Mouse (Mus musculus) activated CD4-positive, CD25-positive, alpha-beta regulatory T cell (primary cell): ENCODE results near the gene Hist1h2ab. TPM values are rescaled to one million over a fixed set of nuclear protein-coding genes. Genes with fewer than 3 reads are reported as not detected.

Source experiments
- polyA plus RNA-seq, 2 experiments: library from polyadenylated mRNA; unstranded; fragments of 100-300 nt; shearing (Covaris generic); gene quantifications; one replicate each; pipeline ENCODE4 v1.2.1; 2017

Hist1h2ab gene
- polyA plus RNA-seq: 1 to 10 TPM; 4.6 to 7.2 TPM

GRCm38 (mm10) chr13:23750839-23751477, at the start of gene Hist1h2ab:
Gene Hist1h2ab, plus strand, starts transcription at chr13:23751126.

DNA sequence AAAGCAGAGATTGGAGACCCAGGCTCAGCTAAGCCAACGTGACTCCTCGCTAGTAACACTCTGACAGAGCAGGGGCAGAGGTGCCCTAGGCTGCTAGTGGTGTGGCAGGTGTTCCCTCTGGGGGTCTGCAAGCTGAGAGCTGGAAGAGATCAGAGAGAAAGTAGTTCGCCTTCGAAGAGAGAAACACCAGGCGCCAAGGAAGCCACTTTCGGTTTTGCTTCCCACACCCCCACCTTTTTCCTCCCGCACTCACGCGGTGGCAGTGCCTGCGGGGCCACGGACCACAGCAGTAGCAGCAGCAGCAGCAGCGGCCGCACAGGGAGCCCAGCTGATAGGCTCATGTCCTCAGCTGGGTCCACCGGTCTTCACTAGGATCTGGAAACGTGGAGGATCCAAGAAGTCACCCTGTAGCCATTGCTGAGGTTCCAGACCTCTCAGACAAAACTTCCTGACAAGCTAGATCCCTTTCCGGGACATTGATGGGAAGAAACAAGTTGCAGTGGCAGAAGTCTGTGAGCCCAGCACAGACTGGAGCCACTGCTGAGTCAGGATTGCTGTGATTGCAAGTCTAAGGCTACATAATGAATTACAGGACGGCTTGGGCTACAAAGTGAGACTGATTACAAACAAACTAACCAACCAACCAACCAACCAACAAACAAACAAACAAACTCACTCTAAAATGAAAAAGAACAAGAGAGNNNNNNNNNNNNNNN, 40.4 kb upstream of the Hist1h2ab start, which contains the start of gene Hfe:
Gene Hfe, minus strand, starts transcription at position 481 of the 716 bp plus-strand sequence.

DNA sequence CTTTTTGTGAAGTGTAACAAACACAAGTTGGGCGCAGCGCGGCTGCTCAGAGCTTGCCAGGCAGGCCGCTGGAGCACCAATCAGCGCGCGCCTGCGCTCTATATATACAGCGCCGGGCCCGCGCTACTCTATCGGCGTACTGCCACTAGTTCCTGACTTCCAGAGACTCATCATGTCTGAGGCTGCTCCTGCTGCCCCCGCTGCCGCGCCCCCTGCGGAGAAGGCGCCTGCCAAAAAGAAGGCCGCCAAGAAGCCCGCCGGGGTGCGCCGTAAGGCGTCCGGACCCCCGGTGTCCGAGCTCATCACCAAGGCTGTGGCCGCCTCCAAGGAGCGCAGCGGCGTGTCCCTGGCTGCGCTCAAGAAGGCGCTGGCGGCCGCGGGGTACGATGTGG, 12.3 kb upstream of the Hist1h2ab start, which contains the start of gene Hist1h1c:
Gene Hist1h1c, plus strand, starts transcription at position 132 of the 392 bp plus-strand sequence.

GRCm38 (mm10) chr13:23745381-23746161, 5.4 kb upstream of the Hist1h2ab start, which contains the start of gene Hist1h3c:
Gene Hist1h3c, minus strand, starts transcription at chr13:23745602.

DNA sequence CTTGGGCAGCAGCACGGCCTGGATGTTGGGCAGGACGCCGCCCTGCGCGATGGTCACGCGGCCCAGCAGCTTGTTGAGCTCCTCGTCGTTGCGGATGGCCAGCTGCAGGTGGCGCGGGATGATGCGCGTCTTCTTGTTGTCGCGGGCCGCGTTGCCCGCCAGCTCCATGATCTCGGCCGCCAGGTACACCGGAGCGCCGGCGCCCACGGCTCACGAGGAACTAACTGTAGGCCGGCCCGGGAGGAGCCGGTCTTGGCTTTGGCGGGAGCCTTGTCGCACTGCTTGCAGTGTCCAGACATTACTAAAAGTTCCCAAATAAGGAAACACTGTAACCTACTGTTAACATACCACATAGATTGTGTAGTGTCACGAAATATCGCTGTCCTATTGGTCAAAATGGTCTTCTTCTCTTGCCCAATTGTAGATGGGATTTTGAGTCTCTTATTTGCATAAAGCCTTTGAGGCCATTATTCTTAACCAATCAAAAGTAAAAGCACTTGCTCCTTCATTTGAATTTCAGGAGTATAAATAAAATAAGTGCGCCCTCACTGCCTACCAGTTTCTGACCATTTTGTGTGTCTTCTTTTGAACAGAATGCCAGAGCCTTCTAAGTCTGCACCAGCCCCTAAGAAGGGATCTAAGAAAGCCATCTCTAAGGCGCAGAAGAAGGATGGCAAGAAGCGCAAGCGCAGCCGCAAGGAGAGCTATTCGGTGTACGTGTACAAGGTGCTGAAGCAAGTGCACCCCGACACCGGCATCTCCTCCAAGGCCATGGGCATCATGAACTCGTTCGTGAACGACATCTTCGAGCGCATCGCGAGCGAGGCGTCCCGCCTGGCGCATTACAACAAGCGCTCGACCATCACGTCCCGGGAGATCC, 4.5 kb upstream of the Hist1h2ab start, which contains the start of gene Hist1h2bb:
Gene Hist1h2bb, plus strand, starts transcription at position 534 of the 880 bp plus-strand sequence.

DNA sequence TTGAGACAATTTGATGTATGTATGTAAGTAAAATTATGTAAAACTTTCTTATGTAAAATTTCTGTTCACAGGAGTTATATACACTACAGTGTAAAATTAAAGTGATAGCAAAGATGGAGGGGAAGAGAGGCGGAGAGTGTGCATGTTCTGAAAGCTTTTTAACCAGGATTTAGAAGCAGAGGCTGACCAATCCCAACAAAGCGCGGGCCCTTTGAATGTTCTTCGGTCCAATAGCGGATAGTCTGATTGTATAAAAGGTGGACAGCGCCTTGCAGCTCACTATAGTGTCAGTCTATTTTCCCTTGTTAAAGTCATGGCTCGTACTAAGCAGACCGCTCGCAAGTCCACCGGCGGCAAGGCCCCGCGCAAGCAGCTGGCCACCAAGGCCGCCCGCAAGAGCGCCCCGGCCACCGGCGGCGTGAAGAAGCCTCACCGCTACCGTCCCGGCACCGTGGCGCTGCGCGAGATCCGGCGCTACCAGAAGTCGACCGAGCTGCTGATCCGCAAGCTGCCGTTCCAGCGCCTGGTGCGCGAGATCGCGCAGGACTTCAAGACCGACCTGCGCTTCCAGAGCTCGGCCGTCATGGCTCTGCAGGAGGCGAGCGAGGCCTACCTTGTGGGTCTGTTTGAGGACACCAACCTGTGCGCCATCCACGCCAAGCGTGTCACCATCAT, 1.3 kb downstream of the Hist1h2ab start, which contains the start of gene Hist1h3b:
Gene Hist1h3b, plus strand, starts transcription at position 201 of the 675 bp plus-strand sequence.

GRCm38 (mm10) chr13:23756790-23757189, 5.9 kb downstream of the Hist1h2ab start, which contains the start of gene Hist1h4b:
Gene Hist1h4b, plus strand, starts transcription at chr13:23757013.

DNA sequence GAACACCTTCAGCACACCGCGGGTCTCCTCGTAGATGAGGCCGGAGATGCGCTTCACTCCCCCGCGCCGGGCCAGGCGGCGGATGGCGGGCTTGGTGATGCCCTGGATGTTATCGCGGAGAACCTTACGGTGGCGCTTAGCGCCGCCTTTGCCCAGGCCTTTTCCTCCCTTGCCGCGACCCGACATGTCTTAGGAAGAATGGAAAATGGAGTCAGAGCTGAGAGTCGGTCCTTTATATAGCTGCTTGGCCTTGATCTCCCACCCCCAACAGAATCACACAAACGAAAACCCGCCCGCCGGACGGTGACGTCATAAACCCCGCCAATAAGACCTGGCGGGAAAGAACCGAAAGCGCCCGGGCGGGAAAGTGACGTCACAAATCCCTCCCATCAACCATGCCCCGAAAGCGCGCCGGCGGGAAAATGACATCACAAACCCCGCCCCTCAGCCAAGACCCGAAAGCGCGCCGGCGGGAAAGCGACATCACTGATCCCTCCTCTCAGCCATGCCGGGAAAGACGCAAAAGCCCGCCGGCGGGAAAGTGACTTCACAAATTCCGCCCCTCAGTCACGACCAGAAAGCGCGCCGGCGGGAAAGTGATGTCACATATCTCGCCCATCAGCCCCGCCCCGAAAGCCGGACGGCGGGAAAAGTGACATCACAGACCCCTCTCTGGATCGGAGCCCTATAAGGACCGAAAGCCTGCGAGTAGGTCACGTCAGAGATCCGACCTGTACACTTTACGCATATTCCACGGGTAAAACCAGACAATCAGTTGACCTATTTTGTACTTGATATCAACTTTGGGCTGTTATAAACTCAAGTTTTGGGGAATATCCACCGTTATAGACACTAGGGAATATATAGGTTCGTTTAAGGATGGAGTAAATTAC, 10.3 kb downstream of the Hist1h2ab start, which contains the start of gene Hist1h4a:
Gene Hist1h4a, minus strand, starts transcription at position 259 of the 893 bp plus-strand sequence.

DNA sequence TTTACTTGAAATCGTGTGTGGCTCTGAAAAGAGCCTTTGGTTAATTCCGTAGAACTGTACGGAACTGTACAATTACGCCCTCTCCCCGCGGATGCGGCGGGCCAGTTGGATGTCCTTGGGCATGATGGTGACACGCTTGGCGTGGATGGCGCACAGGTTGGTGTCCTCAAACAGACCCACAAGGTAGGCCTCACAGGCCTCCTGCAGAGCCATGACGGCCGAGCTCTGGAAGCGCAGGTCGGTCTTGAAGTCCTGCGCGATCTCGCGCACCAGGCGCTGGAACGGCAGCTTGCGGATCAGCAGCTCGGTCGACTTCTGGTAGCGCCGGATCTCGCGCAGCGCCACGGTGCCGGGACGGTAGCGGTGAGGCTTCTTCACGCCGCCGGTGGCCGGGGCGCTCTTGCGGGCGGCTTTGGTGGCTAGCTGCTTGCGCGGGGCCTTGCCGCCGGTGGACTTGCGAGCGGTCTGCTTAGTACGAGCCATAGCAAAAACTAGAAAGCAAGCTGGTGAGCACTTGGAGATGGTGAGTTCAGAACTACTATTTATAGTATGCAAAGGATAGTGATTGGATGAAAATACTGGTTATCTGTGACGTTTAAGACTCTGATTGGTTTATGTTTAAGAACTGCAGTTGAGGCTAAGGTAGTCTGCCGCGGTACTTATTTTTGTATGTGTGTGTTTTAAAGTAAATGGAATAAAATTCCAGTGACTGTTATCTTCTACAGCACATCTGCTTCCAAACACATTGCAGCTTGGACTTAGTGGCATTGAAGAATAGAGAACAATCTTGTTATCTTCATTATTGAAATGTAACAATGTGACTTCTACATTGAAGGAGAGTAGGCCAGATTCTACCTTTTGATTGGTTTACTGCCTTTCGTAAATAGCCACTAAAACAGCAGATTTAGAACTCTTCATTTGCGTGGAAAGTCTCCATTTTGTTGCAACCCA, 11.2 kb downstream of the Hist1h2ab start, which contains the start of gene Hist1h3a:
Gene Hist1h3a, minus strand, starts transcription at position 516 of the 951 bp plus-strand sequence.

DNA sequence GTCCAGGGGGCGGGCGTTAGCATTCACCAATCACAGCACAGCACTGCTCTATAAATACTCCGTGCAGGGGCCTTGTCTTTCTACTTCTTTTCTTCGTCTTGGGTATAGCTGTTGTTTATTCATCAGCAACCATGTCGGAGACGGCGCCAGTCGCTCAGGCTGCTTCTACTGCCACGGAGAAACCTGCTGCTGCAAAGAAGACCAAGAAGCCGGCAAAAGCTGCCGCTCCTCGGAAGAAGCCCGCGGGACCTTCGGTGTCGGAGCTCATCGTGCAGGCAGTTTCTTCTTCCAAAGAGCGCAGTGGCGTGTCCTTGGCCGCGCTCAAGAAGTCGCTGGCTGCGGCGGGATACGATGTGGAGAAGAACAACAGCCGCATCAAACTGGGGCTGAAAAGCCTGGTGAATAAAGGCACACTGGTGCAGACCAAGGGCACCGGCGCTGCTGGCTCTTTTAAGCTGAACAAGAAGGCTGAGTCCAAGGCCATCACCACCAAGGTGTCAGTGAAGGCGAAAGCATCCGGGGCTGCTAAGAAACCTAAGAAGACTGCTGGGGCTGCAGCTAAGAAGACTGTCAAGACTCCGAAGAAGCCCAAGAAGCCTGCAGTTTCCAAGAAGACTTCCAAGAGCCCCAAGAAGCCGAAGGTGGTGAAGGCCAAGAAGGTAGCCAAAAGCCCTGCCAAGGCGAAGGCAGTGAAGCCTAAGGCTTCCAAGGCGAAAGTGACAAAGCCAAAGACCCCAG, 12.8 kb downstream of the Hist1h2ab start, which contains the start of gene Hist1h1a:
Gene Hist1h1a, plus strand, starts transcription at position 81 of the 738 bp plus-strand sequence.

DNA sequence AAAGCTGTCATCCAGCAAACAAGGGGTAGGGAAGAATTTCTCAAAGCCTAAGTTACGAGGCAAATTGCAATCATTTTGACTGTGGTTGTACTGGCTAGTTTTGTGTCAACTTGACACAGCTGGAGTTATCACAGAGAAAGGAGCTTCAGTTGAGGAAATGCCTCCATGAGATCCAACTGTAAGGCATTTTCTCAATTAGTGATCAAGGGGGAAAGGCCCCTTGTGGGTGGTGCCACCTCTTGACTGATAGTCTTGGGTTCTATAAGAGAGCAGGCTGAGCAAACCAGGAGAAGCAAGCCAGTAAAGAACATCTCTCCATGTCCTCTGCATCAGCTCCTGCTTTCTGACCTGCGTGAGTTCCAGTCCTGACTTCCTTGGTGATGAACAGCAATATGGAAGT, 18.7 kb downstream of the Hist1h2ab start, which contains the start of gene Trim38:
Gene Trim38, plus strand, starts transcription at position 301 of the 400 bp plus-strand sequence.

Other genes with a start within 250 kb of the Hist1h2ab start
- 1 to 10 TPM; 1.3 to 4.8 TPM for gene Hist1h4h, start 220.1 kb upstream of the Hist1h2ab start, polyA plus RNA-seq
- gene Hist1h2af, start 217.2 kb upstream of the Hist1h2ab start, polyA plus RNA-seq: not detected
- not detected for gene Hist1h3g, start 215.7 kb upstream of the Hist1h2ab start, polyA plus RNA-seq
- gene Hist1h2bh, start 207.7 kb upstream of the Hist1h2ab start, polyA plus RNA-seq: under 1 TPM; 0.27 to 0.59 TPM
- under 1 TPM; 0.41 to 0.84 TPM for gene Hist1h3f, start 207.1 kb upstream of the Hist1h2ab start, polyA plus RNA-seq
- gene Hist1h4f, start 199.5 kb upstream of the Hist1h2ab start, polyA plus RNA-seq: 1 to 10 TPM in 1 of 2 experiments, not detected in 1; 2.0 TPM
- under 1 TPM; 0.64 to 0.98 TPM for gene Hist1h1d, start 197.9 kb upstream of the Hist1h2ab start, polyA plus RNA-seq
- gene Hist1h3e, start 188.8 kb upstream of the Hist1h2ab start, polyA plus RNA-seq: 1 to 10 TPM; 1.4 to 5.5 TPM
- gene Hist1h2ae, start 179.9 kb upstream of the Hist1h2ab start, polyA plus RNA-seq: 10 to 100 TPM in 1 of 2 experiments, 1 to 10 TPM in 1; 7.7 to 16.3 TPM
- gene Hist1h2bg, start 179.7 kb upstream of the Hist1h2ab start, polyA plus RNA-seq: 1 to 10 TPM; 2.7 to 5.0 TPM
- not detected for gene Hist1h2bf, start 176.9 kb upstream of the Hist1h2ab start, polyA plus RNA-seq
- under 1 TPM in 1 of 2 experiments, not detected in 1; 0.38 TPM for gene Hist1h2ad, start 176.7 kb upstream of the Hist1h2ab start, polyA plus RNA-seq
- gene Hist1h3d, start 175.4 kb upstream of the Hist1h2ab start, polyA plus RNA-seq: under 1 TPM in 1 of 2 experiments, not detected in 1; 0.44 TPM
- gene Hist1h4d, start 169.5 kb upstream of the Hist1h2ab start, polyA plus RNA-seq: 10 to 100 TPM; 23.0 to 41.6 TPM
- 1 to 10 TPM; 1.2 to 1.4 TPM for gene Hist1h2be, start 130.0 kb upstream of the Hist1h2ab start, polyA plus RNA-seq
- 10 to 100 TPM in 1 of 2 experiments, 1 to 10 TPM in 1; 7.1 to 18.0 TPM for gene Hist1h1e, start 128.6 kb upstream of the Hist1h2ab start, polyA plus RNA-seq
- under 1 TPM; 0.55 to 0.80 TPM for gene Hist1h2ac, start 67.2 kb upstream of the Hist1h2ab start, polyA plus RNA-seq
- 1 to 10 TPM; 3.0 to 4.1 TPM for gene Hist1h2bc, start 66.9 kb upstream of the Hist1h2ab start, polyA plus RNA-seq
- gene Hist1h1t, start 55.3 kb upstream of the Hist1h2ab start, polyA plus RNA-seq: under 1 TPM in 1 of 2 experiments, not detected in 1; 0.38 TPM
- gene Hist1h4c, start 52.7 kb upstream of the Hist1h2ab start, polyA plus RNA-seq: 1 to 10 TPM; 3.3 to 6.0 TPM
- gene Hfe, start 40.3 kb upstream of the Hist1h2ab start, polyA plus RNA-seq: 1 to 10 TPM; 1.3 to 2.6 TPM
- gene Hist1h1c, start 12.3 kb upstream of the Hist1h2ab start, polyA plus RNA-seq: 10 to 100 TPM; 13.3 to 18.7 TPM
- 1 to 10 TPM; 2.7 to 3.1 TPM for gene Hist1h3c, start 5.5 kb upstream of the Hist1h2ab start, polyA plus RNA-seq
- gene Hist1h2bb, start 4.4 kb upstream of the Hist1h2ab start, polyA plus RNA-seq: 1 to 10 TPM; 1.1 to 2.8 TPM
- gene Hist1h3b, start 1.1 kb downstream of the Hist1h2ab start, polyA plus RNA-seq: 1 to 10 TPM in 1 of 2 experiments, not detected in 1; 1.4 TPM
- 1 to 10 TPM; 5.4 to 5.6 TPM for gene Hist1h4b, start 5.9 kb downstream of the Hist1h2ab start, polyA plus RNA-seq
- gene Hist1h4a, start 10.1 kb downstream of the Hist1h2ab start, polyA plus RNA-seq: not detected
- gene Hist1h3a, start 11.3 kb downstream of the Hist1h2ab start, polyA plus RNA-seq: 1 to 10 TPM; 5.1 TPM
- gene Hist1h1a, start 12.5 kb downstream of the Hist1h2ab start, polyA plus RNA-seq: 1 to 10 TPM; 2.5 to 3.0 TPM
- under 1 TPM in 1 of 2 experiments, not detected in 1; 0.17 TPM for gene Trim38, start 18.8 kb downstream of the Hist1h2ab start, polyA plus RNA-seq
- under 1 TPM in 1 of 2 experiments, not detected in 1; 0.09 TPM for gene Slc17a2, start 55.9 kb downstream of the Hist1h2ab start, polyA plus RNA-seq
- gene Slc17a3, start 88.3 kb downstream of the Hist1h2ab start, polyA plus RNA-seq: not detected
- under 1 TPM in 1 of 2 experiments, not detected in 1; 0.09 TPM for gene Slc17a1, start 116.6 kb downstream of the Hist1h2ab start, polyA plus RNA-seq
- gene Slc17a4, start 163.9 kb downstream of the Hist1h2ab start, polyA plus RNA-seq: not detected
- gene Hist1h2ba, start 183.0 kb downstream of the Hist1h2ab start, polyA plus RNA-seq: not detected
- gene Hist1h2aa, start 183.3 kb downstream of the Hist1h2ab start, polyA plus RNA-seq: not detected
- gene Scgn, start 240.1 kb downstream of the Hist1h2ab start, polyA plus RNA-seq: not detected